Mouse (Mus musculus): Measurements from ENCODE around the gene Scaf8. TPM values are rescaled to one million over a fixed set of nuclear protein-coding genes. Genes with fewer than 3 reads are reported as not detected.
A peak's percentile ranks its signal among the peaks of the same experiment; 100 is the strongest.
"Not testable (repeated sequence)": the region's sequence is repeated elsewhere in the genome, so short reads cannot be mapped to it uniquely, and the experiment has no call there.

Scaf8 gene
- total RNA-seq, 2 experiments from 2014 or later: 22.4 to 22.9 TPM

DNA sequence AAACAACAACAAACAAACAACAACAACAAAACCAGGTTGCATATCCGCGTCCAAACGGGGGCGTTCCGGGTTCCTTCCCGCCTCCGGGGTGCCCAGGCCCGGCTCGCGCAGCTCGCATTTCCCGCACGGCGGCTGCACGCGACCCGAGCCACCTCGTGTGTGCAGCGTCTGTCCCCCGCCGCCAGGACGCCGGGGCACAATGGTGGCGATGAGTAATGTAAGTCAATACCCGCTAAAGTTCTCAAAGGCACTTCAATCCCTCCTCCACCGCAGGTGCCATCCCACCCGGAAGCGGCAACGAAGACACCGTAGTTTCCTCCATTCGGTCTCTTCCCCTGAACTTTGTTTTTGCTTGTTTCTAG is 433 bp upstream of the Scaf8 start:
- no peak for DNase-seq (ENCODE audit: low spot score)

DNA sequence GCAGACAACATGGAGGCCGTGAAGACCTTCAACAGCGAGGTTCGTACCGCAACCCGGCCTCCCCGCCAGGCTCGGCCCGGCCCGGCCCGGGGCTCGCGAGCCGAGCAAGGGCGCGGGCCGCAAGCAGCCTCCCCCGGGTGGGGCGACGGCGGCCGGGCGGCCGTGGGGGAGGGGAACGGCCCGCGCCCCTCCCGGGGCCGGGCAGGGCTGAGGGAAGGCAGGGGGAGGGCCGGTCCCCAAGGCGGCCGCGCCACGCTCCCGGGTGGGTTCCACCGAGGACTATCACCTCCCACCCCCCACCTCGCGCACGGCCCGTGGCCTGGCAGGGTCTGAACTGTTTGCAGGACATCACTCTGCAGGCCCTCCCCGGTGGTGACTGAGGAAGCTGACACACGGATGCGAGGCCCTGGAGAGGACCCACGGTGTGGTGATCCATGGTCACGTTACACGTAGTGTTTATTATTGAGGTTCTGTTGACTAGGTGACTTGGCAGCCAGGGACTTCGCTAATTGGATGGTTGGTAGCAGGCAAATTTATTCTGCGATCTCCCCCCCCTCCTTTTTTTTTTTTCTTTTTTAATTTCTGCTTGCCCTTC is 705 bp downstream of the Scaf8 start:
- DNase-seq (ENCODE audit: low spot score): peak; percentile 58

DNA sequence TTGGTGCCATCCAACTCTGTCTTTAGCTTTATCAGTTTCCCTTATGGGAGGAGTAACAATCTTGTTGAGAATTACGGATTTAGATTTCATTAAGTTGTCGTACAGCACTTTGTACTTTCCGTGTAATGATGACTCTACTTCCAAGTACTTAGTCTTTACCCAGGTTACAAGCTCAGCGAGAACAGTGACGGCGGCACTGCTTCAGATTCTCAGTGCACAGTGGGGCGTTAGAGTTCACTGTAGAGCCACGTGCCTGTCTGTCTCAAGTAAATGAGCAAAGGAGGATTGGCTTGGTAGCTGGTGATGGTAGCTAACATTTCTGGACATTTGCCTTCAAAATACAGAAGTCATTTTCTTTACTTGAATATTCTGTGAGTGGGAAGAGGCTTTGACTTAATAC is 6.2 kb downstream of the Scaf8 start:
- not testable (repeated sequence) for DNase-seq (ENCODE audit: low spot score)

DNA sequence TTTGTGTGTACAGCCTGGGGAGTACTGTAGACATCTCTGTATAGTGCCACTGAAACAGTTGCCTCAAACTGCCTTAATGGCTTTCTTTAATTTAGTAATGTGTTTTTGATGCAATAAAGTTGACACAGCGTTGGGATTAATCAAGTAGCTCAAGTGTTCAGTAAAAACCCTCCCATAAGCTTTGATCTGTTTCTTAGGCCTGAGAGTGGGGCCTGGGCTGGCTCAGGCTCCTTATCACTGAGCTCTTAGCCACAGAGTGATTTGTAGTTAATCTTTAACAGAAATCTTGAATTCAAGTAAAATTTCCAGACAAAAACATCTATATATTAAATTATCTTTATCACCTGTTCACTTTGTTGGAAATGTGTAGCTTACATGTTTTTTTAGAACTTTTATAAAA is 8.8 kb downstream of the Scaf8 start:
- DNase-seq (ENCODE audit: low spot score): not testable (repeated sequence)

DNA sequence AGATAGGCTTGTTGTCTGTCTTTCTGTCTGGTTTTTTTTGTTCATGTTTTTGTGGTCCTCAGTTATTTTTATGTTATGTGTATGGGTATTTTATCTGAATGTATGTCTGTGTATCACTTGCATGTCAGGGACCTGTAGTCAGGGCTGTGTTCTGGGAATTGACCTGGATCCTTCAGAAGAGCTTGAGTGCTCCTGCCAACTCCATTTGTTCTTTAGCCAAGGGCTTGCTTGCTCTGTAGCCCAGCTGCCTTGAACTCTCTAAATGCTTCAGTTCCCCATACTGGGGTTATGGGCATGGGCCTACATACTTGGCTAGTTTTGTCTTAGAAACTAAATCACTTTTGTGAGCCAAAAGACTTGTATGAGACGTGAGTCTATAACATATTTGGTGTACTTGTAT is 13.9 kb downstream of the Scaf8 start:
- DNase-seq (ENCODE audit: low spot score): no peak

DNA sequence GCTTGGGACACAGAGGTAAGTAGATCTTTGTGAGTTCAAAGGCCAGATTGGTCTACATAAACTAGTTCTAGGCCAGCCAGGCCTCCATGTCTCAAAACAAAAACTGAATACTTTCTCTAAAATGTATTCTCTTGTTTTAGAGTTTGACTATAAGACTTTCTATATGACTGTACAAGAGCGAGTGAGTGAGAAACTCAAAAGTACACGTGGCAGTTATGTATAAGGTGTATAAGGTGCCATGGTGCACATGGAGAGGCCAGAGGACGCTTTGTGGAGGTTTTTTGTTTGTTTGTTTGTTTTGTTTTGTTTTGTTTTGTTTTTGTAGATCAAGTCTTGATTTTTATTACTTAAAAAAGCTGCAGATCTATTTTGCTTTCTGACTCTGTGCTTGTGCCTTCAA is 15.0 kb downstream of the Scaf8 start:
- DNase-seq (ENCODE audit: low spot score): no peak

DNA sequence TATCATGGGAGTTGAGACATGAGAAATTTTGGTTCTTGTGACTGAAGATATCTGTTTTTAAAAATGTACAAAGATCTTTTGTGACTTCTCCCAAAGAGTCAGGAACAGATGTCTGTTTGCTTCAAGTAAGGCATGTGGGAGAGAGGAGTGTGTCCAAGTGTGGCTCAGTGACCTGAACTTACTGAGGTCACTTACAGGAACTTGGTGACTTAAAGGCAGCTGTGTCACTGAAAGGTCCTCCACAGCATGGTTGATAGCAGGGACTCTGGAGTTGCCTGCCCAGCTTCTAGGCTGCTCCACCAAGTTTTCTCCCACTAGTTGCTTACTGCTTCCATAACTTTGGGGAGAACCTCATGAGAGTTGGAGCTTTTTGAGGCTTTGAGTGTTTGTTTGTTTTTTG is 20.6 kb downstream of the Scaf8 start:
- DNase-seq (ENCODE audit: low spot score): no peak

DNA sequence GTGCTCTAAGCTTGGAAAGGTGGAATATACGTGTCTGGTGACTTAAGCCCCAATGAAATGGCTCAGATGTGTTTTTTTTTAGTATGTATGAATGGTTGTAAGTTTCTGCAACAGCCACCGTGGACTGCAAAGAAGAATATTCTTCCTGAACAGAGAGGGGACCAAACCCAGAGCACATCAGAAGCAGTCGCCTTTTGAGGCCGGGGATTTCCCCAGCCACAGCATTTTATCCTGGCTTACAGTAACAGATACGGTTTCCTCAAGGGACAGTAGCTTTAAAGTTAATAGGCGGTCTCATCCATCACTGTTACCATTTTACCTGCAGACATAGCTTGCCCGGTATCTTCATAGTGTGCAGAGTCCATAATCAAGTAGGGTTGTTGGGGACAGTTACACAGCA is 21.4 kb downstream of the Scaf8 start:
- no peak for DNase-seq (ENCODE audit: low spot score)

DNA sequence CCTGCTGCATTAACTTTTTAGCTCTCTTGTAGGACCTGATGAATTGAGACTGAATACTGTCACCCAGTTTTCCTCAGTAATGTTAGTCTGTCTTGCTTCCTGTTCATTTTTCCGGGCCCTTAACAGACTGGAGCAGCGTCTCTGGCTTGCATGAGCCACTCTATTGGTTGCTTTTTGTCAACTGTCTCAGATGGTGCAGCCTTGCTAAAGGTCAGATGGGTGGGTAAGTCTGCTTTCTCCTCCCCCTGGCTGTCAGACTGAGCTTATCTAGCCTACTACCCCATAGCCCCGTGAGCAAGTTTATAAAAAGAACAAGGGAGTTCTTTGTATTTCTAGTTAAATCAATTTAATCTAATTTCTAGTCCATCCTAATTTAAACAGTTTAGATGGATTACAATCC is 23.6 kb downstream of the Scaf8 start:
- no peak for DNase-seq (ENCODE audit: low spot score)

DNA sequence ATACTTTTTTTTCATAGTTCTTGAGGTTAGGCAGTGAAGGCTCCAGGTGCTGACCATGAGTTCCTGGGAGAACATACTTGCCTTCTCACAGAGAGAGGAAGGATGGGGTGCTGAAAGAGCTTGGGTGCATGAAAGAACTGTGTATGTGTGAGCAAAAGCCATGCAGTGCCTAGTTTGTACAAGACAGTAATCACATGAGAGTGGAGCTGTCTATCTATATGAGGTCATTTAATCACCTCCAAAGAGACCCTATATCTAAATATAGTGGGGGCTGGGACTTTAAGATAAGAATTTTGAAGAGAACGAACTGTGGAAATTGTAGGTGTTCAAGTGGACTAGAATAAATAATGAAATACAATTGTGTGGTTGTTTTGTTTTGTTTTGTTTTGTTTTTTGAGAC is 25.3 kb downstream of the Scaf8 start:
- no peak for DNase-seq (ENCODE audit: low spot score)

DNA sequence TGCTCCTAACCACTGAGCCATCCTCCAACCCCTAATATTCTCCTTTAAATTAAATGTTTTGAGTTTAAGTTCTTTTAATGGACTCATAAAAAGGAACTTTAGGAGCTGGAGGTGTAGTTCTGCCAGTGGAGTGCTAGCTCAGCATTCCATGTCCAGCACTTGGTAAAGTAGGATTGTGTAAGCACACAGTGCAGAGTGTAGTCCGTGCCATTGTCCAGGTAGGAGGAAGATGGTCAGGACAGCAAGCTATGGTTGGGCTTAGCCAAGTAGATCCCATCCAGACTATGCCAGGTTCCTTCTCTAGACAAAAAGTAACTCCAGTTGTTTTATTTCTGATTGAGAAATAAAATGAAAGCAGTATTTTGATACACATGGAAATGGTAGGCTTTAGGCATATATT is 34.1 kb downstream of the Scaf8 start:
- no peak for DNase-seq (ENCODE audit: low spot score)

DNA sequence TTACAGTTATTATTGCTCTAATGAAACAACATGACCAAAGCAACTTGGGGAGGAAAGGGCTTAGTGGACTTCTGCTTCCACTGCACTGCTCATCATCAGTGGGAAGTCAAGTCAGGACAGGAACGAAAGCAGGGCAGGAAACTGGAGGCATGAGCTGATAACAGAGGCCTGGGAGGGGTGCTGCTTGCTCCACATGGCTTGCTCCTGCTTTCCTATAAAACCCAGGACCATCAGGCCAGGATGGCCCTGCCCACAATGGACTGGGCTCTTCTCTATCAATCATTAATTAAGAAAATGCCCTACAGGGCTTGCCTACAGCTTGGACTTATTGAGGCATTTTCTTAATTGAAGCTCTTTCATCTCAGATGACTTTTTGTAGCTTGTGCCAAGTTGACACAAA is 34.8 kb downstream of the Scaf8 start:
- DNase-seq (ENCODE audit: low spot score): no peak

DNA sequence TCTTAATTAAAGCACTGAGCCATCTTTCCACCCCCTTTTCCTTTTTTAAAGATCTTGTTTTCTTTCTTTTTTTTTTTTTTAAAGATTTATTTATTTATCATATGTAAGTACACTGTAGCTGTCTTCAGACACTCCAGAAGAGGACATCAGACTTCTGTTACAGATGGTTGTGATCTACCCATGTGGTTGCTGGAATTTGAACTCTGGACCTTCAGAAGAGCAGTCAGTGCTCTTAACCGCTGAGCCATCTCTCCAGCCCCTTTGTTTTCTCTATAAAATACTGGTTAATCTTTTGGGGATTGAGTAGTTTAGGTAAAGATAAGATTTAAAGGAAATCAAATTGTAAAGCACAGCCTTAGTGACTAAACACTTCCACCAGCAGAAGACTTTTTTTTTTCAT is 35.9 kb downstream of the Scaf8 start:
- not testable (repeated sequence) for DNase-seq (ENCODE audit: low spot score)

DNA sequence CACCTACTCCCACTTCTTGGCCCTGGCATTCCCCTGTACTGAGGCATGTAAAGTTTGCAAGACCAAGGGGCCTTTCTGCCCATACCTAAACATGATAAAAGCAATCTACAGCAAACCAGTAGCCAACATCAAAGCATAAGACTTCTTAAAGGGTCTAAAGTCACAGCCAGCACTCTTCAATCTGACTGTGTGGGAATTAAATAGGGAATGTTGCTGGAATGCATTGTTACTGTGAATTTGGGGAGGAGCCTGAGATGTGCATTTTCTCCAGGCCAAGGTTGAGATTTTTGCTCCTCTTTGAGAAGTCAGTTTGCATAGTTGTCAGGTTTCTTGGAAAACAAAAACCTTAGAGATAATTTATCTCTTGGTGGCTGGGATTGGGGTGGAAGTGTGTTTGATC is 36.4 kb downstream of the Scaf8 start:
- no peak for DNase-seq (ENCODE audit: low spot score)

DNA sequence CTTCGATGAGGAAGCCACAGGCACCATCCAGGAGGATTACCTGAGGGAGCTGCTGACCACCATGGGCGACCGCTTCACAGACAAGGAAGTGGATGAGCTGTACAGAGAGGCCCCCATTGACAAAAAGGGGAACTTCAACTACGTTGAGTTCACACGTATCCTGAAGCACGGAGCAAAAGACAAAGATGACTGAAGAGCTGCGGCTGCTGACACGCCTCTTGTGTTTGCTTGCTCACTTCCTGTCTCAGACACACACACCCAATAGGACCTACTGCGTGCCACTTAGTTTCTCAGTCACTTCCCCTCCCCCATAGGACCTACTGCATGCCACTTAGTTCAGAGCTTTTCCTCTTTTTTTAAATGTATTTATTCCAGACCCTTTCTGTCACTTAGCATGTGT is 41.4 kb downstream of the Scaf8 start:
- DNase-seq (ENCODE audit: low spot score): not testable (repeated sequence)

DNA sequence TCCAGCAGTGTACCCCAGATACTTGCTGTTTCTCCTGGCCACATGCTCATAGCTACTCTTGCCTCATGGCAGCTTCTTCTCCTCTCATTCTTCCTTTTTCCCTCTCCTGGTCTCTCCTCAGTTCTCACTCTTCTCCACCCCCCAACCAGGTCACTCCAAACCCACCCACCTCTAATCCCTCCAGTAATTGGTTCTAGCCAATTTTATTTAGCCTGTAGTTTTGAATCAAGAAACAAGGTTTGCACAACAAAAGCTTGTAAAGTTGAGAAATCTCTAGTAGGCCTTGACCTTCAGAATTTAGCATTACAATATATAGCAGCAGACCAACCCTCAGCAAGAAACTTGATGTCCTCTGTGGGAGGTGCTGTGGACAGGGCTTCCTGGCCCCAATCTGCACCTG is 42.2 kb downstream of the Scaf8 start:
- DNase-seq (ENCODE audit: low spot score): no peak

DNA sequence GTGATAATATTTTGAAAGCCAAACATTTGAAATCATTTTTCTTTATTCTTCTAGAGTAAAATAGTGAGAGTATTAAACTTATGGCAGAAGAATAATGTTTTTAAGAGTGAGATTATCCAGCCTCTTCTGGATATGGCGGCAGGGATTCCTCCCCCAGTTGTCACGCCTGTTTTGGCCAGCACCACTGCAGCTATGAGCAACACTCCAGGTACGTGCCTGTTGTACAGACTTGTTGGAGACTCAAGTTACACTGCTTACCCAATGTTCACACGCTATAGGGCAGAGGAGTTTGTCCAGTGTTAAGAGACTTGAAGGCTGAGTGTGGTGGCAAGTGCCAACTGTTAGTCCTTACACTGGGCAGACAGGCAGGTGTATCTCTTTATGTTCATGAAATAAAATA is 48.1 kb downstream of the Scaf8 start:
- peak; percentile 50 for DNase-seq (ENCODE audit: low spot score)

DNA sequence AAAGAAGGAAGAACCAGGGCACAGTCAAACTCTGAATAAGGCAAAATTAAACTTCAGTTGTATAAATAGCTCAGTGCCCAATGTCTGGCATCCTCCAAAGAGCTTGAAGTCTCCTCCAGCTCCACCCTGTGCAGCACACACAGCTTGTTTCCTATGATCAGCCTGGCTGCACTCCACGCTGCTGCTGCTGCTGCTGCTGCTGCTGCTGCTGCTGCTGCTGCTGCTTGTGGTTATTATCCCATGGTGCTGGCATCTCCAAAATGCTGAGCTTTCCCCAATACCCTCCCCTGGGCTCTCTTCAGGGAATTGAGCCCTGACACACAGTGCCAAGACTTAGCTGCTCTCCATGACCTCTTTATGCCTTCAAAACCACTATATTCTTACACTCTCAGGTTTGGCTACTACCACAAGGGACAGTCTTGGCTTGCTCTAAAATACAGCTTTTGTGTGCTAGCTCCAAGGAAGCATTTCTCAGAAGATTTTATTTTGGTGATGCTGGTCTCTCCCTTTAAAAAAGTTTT is 65.7 kb downstream of the Scaf8 start:
- DNase-seq (ENCODE audit: low spot score): not testable (repeated sequence)

DNA sequence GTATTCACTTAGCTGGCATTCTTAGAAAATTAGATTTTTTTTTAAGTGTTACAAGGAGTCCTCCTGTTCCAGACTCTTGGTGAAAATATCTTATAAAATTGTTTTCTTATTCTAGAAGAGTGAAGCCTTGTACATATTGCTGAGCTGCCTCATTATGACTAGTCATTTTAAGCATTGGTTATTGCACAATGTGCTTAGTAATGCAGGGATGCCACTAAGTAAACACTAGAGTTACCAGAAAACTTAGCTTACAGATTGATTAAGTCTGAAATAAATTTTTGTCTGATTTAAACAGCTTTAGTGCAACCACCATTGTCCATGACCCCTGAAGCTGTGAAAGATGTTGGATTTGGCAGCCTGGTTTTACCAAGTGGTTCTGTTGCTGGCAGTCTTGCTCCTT is 80.7 kb downstream of the Scaf8 start:
- not testable (repeated sequence) for DNase-seq (ENCODE audit: low spot score)

DNA sequence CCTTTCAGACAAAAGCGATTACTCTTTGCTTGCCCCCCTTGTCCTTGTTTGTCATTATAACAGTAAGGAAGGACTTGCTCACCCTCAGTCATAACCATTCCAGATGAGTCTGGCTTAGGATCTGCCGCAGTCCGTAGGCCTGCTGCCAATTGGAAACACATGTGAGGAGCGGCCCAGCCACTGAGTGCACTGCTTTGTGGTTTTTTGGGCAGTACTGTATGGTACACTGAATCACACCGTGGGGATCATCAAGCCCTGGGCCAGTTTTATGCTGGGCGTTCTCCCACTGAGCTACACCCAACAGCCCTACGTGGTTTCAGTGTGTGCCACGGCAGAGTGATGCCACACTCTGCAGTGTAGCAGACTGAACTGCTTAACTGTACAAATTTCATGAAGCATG is 85.6 kb downstream of the Scaf8 start:
- DNase-seq (ENCODE audit: low spot score): peak; percentile 34

DNA sequence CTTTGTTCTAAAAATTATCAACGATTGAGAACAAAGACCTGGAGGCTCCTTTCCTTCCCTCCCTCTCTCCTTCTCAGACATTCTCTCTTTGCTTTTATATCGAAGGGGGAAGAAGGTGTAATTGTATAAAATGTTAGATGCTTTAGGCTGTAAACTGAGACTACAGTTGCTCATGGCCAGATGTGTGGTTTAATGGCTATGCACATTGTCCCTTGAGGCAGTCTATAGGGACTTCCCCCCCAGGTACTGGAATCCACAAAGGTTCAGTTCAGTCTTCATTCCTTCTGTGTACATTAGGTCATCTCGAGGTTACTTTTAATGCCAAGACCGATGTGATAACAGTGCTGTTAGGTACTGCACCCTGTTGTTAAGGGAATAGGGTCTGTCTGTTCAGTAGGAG is 89.1 kb downstream of the Scaf8 start:
- DNase-seq (ENCODE audit: low spot score): no peak

DNA sequence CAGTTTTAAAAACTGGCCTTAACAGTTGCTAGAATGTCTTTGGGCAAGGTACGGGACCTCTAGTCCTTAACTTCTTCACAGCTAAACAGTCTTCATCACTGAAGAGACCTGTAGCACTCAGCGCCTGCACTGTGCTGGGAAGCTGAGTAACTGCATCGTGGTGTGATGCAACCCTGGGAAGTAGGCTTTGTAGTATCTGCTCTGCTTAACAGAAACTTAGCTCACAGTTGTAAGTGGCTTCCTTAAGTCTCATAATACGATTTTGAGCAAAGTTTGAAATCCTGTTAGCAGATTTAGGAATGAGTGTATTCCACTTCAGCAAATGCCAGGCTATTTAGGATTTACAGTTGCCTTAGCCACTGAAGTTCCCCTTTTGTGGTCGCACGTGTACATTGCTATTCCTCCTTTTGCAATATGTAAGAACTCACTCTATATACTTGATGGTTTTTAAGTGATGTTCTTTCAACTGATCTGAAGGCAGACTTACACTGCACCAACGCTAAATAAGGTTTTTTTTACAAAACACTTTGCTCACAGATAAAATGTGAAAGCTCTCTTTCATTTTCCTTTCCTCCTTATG is 90.1 kb downstream of the Scaf8 start:
- DNase-seq (ENCODE audit: low spot score): no peak

DNA sequence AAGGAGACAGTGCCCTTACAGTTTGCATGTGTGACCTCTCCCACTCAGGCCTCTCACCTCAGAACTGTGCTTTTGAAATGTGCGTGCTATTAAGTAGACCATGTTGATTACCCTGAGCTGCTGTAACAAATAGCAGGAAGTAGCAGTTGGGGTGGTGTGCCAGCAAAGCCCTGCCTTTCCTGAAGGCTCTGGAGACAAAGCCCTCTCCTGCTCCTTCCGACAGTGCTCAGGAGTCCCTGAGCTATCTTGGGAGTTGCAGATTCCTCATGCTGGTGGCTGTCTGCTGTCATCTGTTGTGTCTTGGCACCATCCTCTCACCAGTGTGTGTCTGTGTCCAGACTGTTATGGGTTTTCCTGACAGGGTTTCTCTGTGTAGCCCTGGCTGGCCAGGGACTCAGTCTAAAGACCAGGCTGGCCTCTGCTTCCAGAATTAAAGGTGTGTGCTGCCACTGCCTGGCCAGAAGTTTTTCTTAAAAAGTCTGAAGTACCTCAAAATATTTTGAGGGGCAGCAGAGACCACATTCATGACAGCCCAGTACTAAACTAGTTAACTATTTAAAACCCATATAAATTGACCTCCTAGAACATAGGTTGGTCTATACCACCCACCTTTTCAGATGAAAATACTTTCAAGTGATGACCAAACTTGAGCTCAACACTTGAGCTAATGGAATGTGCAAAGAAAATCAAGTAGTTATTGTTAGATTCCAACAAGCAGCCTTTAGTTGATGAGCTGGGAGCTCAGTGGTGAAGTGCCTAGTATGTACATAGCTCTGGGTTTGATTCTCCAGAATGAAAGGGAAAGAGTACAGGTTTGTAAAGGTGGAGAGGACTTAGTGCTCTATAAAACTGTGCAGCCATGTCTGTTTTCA is 92.0 kb downstream of the Scaf8 start:
- DNase-seq (ENCODE audit: low spot score): no peak

Data from gastrocnemius, adult 18-20 months (tissue).